Mouse (Mus musculus) telencephalon, adult 2 months (tissue): Measurements from ENCODE around the gene Ssbp4.
"Not testable (repeated sequence)": the region's sequence is repeated elsewhere in the genome, so short reads cannot be mapped to it uniquely, and the experiment has no call there.

Experiments used
- DNase-seq: peaks from one replicate; pipeline ENCODE4 v3.0.0-alpha.2; 2011; ENCODE audit warnings: low read depth, low spot score

The Ssbp4 gene

GRCm38 (mm10) chr8:70593173-70593572 lies 15.5 kb downstream of the Ssbp4 start:
- no peak for DNase-seq

- peak; percentile 51 for DNase-seq
These were observed 17.1 kb downstream of the Ssbp4 start for GRCm38 (mm10) chr8:70591569-70591968.

GRCm38 (mm10) chr8:70587955-70588354 lies 20.7 kb downstream of the Ssbp4 start:
- DNase-seq = not testable (repeated sequence)

DNA sequence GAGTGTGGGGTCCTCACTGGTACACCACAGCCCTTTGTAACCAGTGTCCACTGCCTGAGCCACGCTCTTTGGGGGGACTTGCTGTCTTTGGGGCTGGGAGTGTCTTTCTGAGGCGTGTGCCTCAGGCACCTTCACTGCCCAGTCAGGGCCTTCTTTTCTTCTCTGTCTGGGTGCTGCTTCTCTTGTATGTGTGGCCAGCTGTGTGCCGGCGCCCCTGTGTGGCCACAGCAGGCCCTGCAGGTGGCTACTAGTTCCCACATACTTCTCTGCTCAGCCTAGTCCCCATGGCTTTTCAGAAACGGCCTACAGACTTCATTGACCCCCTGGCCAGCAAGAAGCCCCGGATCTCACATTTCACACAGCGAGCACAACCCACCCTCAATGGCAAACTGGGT lies 23.4 kb downstream of the Ssbp4 start:
- no peak for DNase-seq

DNA sequence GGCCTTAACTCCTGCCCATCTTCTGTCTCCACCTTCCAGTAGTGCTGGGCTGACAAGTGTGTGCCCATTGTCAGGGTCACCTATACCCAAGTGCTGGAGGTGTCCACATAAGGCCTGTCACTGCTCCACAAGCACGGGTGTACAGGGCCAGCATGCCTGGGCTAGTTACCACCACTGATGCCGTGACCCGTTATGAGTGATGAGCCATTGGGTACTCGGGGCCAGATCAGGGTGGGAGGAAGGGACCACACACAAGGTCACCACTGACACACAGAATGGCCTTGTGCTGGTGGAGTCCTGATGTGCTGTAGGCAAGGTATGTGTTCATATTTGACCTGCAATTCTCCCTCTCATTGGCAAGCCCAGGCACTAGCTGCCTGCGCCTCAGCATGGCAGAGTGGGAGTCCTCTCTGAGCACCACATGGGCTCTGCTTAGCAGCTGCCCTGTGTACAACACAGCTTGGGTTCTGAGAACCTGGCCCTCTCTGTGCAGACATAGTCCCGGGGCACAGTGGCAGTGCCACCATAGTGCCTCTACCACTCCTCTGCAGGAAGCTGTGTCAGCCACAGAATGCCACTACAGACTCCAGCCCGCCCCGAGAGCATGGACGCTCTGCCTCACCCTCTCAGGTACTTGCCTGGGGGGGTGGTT lies 23.9 kb downstream of the Ssbp4 start:
- no peak for DNase-seq

DNA sequence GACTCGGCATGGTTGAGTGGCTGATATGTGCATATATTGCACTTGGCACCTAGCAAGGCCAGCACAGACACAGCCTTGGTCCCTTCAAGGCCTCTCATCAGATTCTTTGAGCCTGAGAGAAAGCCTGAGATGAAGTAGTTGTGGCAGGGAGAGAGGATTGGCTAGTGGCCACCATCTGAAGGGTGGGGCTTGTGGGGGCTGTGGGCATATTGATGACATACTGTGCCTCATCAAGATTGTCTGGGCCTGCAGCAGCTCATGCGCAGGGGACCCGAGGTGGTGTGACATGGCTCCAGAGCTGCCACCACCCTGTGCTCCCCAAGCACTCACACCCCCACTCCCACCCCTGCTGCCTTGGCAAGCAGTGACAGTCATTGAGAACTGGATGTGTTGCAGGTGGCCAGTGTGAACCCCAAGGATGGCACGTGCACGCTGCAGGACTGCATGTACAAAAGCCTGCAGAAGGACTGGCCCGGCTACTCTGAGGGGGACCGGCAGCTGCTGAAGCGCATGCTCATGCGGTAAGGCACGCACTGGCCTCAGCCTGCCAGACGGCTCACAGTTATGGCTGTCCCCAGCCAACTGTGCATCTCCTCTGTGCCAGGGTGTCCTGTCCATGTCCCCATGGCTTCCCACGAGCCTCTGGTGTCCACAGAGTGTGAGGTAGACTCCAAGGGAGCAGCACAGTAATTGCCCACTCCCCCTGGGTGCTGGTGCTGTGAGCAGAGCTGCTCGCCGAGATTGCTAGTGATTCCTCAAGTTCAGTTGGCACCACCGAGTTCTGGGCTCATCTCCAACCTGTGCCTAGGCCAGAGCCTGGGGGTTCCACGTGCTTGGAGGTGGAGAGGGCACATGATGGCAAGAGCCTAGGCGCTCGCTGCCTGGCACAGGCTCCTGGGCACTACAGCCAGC lies 24.9 kb downstream of the Ssbp4 start:
- DNase-seq = no peak

GRCm38 (mm10) chr8:70577207-70577606 lies 31.5 kb downstream of the Ssbp4 start:
- no peak for DNase-seq

DNA sequence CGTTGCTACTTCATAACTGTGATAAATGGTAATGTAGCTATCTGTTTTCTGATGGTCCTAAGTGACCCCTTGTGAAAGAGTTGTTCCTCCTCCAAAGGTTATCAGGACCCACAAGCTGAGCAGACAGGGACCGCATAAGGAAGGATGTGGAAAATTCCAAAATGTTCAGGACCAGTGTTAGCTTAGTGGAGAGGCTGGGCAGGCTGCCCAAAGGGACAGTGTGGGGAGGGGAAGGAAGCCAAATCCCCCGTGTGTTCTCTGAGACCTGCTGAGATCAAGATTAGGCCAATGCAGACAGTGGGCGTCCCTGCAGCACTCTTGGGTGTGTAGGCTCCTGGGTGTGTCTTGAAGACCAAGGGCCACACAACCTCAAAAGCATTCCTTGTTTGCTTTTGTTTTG lies 33.8 kb downstream of the Ssbp4 start:
- DNase-seq = no peak

GRCm38 (mm10) chr8:70574302-70574701 lies 34.4 kb downstream of the Ssbp4 start:
- no peak for DNase-seq

DNA sequence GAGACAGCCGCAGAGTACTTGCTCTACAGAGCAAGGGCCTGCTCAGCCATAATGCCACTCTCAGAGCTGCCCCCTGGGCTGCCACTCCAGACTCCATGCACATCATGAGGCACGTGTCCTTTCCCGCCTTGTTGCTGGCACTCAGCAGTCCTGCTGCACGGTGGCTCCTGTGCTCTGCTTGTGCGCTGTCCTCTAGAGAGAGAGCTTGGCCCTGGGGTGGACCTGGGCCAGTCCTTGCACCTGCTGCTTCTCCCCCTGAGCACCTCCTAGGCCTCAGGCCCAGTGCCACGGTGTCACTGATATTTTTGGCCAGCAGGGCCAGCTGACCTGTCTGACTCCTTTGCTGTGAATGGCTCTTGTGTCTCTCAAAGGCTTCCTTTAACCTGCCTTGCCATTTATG lies 37.7 kb downstream of the Ssbp4 start:
- DNase-seq = no peak

DNA sequence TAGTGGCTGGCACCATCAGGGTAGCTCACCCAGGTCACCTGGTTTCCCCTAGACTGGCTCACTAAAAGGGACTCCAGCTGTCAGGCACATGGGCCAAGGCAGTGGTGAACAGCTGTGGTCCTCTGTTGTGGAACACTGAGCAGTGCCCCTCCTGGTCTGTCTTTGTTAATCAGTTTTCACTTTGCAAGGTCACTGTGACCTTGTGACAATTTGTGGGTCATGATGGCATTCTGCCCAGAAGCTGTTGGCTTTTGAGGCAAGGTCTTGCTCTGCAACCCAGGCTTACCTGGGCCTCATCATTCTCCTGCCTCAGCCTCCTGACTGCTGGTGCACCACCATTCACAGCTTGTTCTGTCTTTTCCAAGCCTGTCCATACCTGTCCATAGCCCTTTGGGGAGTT lies 38.3 kb downstream of the Ssbp4 start:
- no peak for DNase-seq

- no peak for DNase-seq
These were observed 43.1 kb downstream of the Ssbp4 start for GRCm38 (mm10) chr8:70565561-70565960.

GRCm38 (mm10) chr8:70564696-70565235 lies 43.9 kb downstream of the Ssbp4 start:
- no peak for DNase-seq

- DNase-seq = no peak
These were observed 44.8 kb downstream of the Ssbp4 start for GRCm38 (mm10) chr8:70563763-70564387.

DNA sequence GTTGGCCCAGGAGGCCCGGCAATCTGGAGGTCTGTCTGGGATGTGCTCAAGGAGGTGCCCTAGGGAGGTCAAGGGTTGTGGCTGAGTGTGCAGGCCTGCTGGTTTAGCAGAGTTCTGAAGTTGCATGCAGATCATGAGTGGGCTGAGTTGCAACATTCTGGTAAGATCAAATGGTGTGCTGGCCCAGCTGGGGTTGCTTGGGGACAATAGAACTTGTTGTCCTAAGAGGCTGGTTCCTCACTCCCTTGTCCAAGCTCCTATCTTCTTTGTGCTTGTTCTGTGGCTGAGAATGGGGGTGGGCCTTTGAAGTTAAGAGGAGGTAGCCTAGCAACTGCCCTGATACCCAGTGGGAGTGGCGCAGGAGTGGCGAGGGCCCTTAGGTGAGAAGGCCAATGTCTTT lies 45.9 kb downstream of the Ssbp4 start:
- DNase-seq = no peak

DNA sequence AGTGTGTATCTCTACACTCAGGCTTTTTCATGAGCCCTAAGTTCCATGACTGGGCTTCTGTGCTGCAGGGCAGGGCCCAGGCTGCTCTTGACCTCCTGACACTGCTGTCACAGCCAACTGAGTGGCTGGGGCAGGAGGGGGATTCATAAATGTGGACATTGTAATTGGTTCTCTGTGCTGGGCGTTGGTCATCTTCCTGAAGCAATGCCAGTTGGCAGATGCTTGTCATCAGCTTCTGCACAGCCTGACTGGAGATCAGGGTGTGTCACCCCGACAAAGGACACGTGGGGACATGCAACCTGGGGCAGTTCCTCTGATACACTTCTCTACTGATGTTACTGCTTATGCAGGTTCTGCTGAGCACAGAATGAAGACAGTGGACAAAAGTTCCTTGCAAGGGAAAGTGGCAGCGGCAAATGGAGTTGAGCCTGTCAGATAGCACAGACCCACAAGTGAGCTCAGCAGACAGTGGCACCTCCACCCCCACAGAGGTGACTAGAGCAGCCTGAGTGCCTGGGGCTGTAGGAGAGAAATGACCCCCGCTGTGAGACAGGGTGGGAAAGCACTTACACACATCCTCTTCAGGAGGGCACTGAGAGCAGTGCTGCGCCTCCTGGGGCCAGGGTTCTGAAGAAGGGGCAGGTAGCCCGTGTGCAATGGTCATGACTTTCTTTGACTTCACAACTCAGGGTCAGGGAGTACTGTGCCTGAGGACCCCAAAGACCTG lies 46.7 kb downstream of the Ssbp4 start:
- DNase-seq = peak; percentile 68

- no peak for DNase-seq
These were observed 47.3 kb downstream of the Ssbp4 start for GRCm38 (mm10) chr8:70561357-70561756.

GRCm38 (mm10) chr8:70560564-70560963 lies 48.1 kb downstream of the Ssbp4 start:
- no peak for DNase-seq

GRCm38 (mm10) chr8:70560096-70560495 lies 48.6 kb downstream of the Ssbp4 start:
- no peak for DNase-seq

DNA sequence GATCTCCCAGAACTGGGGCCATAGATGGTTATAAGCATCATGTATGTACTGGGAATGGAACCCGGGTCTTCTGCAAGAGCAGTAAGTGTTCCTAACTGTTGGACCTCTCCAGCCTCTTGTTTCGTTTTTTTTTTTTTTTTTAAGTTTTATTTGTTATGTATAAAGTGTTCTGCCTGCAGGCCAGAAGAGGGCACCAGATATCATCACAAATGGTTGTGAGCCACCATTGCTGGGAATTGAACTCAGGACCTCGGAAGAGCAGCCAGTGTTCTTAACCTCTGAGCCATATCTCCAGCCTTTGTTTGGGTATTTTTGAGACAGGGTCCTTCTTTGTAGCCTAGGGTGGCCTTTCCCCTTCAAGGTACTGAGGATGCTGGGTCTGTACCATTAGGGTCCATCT lies 49.7 kb downstream of the Ssbp4 start:
- DNase-seq = no peak

GRCm38 (mm10) chr8:70558334-70558733 lies 50.3 kb downstream of the Ssbp4 start:
- no peak for DNase-seq
